Mouse (Mus musculus): ENCODE data around the gene Uroc1.

Gene Uroc1

DNA sequence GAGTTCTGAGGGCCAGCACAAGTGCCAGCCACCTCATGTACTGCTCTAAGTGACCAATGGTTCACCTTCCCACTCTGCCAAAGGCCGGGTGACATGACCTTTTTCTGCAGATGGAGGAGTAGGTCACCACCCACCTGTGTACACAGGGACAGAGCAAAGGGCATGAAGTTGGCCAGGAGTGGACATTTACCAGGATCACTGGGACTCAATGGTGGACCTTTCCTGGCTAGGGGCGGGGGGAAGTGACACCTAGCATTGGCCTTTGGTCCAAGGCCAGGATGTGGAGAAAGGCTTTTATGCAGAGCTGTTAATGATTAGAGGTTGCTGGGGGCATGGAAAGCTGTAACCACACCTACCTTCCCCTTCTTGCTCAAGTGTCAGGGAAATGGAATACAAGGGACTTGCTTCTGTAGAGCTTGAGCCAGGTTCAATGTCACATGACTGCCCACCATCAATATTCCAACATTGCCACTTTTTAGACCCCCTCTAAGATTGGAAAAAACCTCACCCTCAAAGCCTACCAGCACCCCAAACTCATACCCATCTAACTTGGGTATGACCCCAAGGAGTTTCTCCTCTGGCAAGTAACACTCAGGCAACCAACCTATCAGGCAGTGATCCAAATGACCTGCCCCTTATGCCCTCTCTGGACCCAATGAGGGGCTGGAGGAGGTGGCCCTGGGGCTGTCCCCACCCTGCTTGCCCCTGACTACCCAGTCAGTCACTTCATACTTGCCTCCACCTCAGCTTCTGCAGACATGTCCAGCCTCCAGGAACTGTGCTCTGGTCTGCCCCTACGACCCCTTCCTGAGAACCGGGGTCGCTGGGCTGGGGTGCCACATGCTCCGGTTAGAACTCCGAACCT, at the start of gene Uroc1:
Uroc1 (plus strand) TSS at position 724 of the 865 bp plus-strand sequence.
- no peak for DNase-seq (ENCODE audit: inconsistent age in 2 of 2, low spot score in 1 of 2)

DNA sequence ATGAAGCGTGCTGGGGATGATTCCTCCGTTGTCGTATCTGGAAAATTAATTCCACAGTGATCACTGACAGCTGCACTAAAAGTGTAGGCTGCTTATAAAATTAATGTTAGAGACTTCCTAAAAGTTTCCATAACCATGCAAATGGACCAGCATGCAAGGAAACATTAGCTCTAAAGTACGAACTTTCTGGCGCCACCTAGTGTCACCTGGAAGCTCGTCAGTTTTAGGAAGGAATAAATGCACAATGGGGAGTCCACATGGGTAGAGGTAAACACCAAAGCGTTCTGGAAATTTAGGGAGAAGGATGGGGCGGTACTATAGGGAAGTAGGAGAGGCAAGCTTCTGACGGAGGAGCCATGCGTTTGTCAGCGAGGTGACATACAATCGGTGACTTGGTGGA, 44.8 kb upstream of the Uroc1 start:
- peak in 1 of 2 experiments; percentile 66 for DNase-seq (ENCODE audit: inconsistent age in 2 of 2, low spot score in 1 of 2)

DNA sequence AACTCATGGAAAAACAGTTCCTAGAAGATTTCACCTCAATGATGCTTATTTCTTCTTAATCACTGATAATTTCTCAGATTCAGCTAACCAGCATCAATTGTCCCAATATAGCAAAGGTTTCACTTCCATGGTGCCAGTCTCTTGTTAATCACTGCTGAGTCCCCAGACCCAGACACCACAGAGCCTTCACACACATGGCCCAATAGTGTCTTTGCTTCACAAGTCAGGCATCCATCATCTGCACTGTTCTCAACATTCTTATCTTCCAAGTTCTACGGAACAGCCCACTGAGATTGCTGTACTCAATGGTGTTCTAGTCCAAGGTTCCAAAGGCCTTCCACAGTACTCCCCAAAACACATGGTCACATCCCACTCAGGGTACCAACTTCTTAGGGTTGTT, 32.2 kb upstream of the Uroc1 start, which contains the start of gene BC048671:
BC048671 (plus strand) TSS at position 301 of the 400 bp plus-strand sequence.
- DNase-seq (ENCODE audit: inconsistent age in 2 of 2, low spot score in 1 of 2) = no peak

DNA sequence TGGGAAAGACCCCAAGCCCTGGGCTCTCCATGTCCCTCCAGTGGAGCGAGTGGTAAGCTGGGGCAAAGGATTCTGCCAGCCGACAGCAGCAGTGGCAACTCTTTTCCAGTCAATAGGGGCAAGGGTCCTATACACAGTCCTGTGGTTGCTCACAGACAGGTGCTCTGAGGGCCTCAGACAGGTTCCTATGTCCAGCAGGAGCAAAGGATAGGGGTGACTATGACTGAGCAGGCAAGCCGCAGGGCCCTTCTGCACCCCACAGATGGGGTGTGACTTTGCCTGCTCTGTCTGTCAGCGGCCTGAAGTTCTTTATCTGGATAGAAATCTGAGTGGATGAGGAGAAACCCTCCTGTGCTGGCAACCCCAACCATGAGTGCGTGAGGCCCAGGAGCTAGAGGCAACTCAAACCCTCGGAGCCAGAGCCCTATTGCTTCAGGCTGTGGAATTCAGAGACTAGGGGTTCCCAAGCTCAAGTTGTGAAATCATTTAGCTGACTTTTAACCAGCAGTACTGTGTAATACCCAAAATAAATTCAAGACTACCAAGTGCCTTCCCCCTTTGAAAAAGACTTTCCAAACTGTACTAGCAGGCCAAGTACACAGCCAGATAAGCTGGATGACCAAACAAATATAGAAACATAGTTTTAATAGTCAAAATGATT, 26.6 kb upstream of the Uroc1 start:
- no peak for DNase-seq (ENCODE audit: inconsistent age in 2 of 2, low spot score in 1 of 2)

DNA sequence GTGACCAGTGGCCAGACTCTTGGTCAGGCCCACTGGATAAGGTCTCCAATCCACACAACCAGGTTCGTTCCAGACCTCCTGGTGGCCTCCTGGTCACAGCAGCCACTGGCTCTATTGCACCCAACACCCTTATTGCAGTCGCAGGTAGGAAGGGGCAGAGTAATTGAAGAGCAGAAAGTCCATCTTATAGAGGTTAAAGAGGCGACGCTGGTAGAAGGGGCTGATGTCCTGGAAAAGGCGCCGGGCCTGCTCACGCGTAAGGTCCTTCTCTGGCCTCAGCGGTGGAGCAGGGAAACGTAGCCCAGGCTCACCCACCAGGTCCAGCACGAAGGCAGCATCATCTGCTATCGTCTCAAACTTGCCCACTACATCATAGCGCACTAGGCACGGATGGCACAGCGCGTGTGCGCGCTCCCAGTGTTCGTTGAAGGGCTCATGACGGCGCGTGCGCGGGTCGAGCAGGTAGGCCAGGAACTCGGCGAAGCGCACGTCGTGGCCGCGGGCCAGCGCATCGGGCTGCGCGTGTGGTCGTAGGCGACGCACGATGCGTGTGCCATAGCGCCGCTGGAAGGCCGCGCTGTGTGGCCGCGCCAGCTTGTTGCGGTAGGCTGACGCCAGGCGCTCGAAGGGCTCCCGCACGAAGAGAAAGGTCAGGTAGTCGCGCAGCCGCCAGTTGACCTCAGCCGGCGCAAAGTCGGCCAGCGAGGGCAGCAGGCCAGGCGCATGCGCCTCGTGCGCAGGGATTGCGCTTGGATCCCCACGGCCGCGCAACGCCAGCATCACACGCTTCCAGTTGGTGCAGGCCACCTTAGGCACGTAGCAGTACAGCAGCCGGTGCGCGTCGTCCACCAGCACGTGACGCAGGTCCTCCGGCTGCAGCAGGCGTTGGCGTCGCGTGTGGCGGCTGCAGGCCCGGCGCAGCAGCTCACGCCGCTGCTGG, 24.0 kb upstream of the Uroc1 start:
- DNase-seq (ENCODE audit: inconsistent age in 2 of 2, low spot score in 1 of 2) = no peak

DNA sequence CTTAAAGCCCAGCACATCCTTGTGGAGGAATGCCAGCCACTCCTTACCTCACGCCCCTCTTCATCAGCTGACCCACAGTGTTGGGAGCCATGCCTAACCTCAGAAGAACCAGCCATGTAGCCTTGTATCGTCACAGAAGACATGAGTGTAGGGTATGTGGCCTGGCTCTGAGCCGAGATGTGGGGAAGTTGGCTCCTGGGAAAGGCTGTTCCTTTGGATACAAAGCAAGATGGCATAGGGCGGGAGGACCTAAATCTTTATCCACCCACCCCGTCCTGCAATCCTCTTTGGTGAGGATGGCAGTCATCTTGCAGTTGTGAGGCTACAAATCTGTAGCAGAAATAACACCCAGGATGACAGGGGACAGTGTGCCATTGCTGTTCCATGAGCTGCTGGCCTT, 17.1 kb upstream of the Uroc1 start:
- no peak for DNase-seq (ENCODE audit: inconsistent age in 2 of 2, low spot score in 1 of 2)

DNA sequence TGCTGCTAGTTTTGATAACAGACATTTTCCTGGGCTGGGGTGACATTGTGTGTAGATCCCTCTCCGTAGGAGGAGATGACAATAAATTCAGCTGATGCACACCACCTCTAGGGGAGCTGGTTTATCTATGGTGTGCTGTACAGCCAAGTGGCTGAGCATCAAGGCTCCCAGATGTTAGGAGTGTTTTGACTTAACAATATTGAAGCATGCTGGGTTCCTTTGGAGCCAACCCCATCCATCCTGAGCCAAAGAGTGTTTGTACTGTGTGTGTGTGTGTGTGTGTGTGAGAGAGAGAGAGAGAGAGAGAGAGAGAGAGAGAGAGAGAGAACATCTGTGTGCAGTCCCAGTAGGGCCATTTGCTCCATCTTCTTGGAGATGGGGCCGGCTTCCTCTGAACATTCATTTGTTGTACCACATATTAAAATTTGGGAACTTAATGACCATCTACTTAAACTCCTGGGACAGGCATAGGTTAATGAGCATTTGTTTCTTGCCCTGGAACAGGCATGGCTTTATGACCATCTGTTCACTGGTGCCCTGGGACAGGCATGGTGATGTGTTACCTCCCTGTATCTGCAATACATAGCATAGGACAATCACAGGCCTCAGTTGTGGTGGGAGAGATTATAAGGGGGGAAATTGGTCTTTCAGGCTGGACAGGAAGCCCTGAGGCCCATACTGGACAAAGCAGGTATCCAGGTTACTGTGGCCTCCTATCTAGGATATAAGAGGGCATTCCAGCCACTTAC, 15.4 kb upstream of the Uroc1 start:
- DNase-seq (ENCODE audit: inconsistent age in 2 of 2, low spot score in 1 of 2) = no peak

DNA sequence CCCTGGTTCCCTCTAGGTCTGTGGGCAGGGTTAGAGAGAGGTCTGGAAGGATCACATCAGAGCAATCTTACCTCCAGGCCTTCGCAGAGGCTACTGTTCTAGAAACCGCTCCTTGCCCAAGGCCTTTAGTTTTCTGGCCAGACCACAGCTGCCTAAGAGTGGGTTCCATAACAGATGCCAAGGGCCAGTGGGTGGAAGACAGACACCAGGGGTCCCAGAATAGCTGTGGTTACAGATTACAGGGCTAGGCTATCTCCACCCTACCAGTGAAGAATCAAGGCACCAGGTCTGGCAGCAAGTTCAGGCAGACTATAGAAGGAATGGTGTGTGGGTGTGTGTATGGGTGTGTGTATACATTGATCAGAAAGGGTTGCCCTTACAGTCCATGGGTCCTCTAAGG, 14.1 kb upstream of the Uroc1 start:
- no peak for DNase-seq (ENCODE audit: inconsistent age in 2 of 2, low spot score in 1 of 2)

DNA sequence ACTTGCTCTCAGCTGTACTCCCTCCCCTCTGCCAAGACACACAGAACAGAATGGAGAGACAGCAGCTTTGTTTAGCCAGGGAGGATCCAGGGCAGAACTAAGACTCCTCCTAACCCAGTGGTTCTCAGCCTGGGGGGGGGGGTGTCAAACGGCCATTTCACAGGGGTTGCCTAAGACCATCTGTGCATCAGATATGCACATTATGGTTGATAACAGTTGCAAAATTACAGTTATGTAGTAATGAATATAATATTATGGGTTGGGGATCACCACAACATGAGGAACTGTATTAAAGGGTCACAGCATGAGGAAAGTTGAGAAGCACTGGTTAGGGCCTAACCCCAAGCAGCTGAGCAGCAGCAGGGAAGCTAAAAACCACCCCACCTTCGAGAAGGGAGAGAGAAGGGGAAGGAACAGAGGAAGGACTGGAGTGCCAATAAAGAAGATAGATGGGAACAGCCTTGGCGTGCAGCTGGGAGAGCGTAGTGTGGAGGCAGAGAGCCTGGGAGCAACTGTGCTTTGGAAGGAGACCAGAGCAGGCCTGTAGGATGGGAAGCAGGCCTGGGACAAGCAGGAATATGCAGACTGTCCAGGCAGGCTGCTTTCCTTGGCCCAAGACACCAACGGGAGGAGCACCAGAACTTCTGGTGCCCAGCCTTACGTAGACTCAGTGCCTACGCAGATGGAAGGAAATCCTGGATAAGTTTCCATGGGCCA, 13.5 kb upstream of the Uroc1 start:
- no peak for DNase-seq (ENCODE audit: inconsistent age in 2 of 2, low spot score in 1 of 2)

DNA sequence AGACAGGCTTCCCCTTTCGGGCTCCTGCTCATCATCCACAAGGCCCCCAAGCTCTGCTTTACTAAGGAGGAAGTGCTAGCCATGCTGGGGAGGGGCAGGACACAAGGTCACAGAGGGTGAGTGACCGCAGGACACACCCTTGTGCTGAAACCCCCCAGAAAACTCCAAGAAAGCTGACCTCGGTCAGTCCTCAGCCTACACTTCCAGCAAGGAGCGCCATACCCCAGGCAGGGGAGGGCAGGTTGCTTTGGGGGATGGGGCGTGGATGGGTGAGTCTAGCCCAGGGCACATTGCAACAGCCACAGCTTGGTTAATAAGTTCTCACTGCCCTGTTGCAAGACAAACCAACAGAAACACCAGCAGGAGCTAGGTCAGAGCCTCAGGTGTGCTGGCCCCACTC, 12.7 kb upstream of the Uroc1 start:
- no peak for DNase-seq (ENCODE audit: inconsistent age in 2 of 2, low spot score in 1 of 2)

DNA sequence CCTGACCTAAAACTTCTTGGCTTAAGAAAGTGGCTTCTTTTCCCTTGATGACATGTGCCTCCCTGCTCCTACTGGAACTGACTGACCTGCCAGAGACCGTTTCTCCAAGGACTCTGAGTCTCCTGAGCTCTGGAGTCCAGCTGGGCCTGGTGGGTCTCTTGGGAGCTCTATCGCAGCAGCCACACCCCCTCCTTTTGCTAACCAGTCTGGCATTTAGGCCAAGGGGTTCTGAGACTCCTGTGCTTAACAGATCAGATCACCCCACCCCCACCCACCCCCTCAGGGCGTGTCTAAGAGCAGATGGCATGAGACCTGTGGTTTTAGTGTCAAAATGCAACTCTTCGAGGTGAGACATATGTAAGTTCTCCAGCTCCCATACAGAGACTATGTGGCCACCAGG, 11.3 kb upstream of the Uroc1 start:
- DNase-seq (ENCODE audit: inconsistent age in 2 of 2, low spot score in 1 of 2) = no peak

DNA sequence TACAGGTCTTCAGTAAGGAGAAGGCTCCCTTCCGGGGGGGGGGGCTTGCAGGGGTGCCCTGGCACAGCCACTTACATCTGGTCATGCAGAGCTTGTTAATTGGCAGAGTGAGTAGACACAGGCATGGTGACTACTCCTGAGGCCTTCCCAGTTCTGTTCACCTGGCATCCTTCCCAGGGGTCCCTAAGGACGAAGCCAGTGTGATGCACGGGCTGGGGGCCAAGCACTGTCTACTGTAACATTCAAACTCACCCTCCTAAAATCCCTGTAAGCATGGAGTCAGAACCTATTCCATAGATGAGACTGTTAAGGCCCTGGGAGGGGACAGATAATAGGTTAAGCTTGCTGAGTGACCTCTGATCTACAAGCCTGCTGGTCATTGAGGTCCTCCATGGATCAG, 9.1 kb upstream of the Uroc1 start:
- no peak for DNase-seq (ENCODE audit: inconsistent age in 2 of 2, low spot score in 1 of 2)

DNA sequence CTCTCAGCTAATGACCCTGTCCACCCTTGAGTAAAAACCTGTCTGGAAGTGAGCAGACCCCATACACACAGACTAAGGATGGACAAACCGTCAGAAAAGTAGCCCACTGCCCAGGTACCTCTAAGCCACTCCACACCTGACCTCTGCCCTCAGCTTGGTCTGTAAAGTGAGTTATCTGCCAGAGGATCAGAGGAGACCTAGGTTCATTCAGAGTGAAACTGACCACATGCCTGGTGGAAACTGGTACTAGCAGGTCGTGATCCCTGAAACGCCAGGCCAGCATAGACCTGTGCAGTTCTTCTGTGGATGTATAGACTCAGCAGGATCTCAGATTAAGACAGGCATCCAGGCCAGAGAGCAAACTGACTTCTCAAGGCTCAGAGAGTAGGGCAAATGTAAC, 8.6 kb upstream of the Uroc1 start:
- no peak for DNase-seq (ENCODE audit: inconsistent age in 2 of 2, low spot score in 1 of 2)

DNA sequence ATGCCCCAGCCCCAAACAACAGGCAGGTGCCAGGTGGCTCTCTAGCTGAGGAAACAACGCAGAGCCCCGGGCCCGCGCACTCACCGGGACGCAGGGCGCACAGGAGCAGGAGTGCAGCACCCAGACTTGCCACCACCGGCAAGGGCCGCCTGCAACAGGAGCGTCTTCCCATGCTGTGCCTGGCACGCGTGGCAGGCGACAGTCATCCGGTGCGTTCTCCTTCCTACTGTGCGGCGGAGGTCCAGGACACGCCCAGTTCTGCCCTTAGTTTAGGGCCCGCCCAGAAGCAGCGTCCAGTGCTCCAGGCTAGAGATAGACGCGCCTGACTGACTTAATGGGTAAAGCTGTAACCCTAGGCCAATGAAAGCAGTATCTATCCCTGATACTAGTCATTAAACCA, 8.1 kb upstream of the Uroc1 start, which contains the start of gene Chst13:
Chst13 (minus strand) TSS at position 195 of the 400 bp plus-strand sequence.
- DNase-seq (ENCODE audit: inconsistent age in 2 of 2, low spot score in 1 of 2) = peak; percentile 41 to 68

DNA sequence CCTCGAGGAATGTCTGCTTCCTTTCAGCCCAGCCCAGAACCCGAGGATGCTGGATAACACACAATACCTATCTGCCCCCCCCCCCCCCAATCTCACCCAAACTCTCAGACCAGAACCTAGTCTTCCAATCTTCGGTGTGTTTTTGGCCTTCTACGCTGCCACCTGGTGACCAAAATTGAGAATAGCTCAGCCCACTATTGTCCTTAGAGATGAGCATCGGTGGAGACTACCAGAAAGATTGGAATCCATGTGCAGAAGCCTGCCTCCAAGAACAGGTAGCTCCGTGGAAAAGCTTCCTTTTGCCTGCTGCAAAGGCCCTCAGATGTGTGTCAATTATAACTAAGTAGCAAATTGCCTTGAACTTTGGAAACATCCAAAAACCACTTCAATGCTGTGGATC, 5.4 kb upstream of the Uroc1 start:
- peak in 1 of 2 experiments; percentile 60 for DNase-seq (ENCODE audit: inconsistent age in 2 of 2, low spot score in 1 of 2)

DNA sequence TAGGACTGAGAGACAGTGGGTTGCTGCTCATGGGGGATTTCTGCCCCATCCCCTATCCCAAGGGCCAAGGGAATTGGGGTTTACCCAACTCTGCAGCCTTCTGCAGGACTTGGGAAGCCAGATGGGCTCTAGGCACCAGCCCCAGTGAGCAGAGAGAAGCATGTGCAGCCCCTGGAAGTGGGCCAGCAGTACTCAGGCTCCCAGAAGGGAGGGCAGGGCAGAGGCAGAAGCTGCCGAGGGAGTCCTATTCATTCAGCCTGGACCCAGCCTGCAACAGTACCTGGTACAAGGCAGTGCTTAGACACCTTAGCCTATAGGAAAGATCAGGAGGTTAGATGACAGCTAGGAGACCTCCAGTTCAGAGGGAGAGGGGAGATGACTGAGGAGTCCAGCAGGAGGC, 3.1 kb upstream of the Uroc1 start:
- DNase-seq (ENCODE audit: inconsistent age in 2 of 2, low spot score in 1 of 2) = peak in 1 of 2 experiments; percentile 35

DNA sequence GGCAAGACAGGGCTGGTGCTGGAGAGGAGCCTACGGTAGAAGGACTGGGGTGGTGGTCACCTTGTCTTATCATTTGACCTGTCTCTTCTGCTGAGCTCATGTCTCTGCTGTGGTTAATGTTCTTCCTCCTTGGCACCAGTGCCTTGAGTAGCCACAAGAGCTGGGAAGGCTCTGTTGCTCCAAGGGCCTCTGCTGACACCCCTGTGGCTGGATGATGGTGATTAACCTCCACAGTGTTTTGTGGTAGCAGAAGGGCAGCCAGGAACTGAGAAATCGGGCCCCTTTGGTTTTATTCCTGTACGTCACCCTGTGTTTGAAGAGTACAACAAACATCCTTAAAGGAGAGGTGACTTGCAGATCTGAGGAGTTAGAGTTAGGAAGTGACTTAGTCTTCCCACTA, 1.2 kb downstream of the Uroc1 start:
- no peak for DNase-seq (ENCODE audit: inconsistent age in 2 of 2, low spot score in 1 of 2)

DNA sequence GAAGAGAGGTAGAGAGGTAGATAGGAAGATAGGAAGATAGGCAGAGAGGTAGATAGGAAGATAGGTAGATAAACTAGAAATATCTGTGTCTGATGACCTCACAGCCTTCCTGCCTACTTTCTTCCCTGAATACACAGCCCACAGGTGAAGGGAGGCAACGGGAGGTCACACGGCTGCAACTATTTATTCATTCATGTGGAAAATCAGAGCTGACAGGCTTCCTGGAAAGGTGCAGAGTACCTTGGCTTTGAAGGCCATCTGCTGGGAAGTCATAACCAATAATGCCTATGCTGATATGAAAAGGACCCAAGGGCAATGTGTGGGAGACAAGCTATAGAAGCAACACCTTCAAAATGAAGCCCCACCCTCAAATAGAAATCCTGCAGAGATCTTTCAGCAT, 9.3 kb downstream of the Uroc1 start:
- no peak for DNase-seq (ENCODE audit: inconsistent age in 2 of 2, low spot score in 1 of 2)

DNA sequence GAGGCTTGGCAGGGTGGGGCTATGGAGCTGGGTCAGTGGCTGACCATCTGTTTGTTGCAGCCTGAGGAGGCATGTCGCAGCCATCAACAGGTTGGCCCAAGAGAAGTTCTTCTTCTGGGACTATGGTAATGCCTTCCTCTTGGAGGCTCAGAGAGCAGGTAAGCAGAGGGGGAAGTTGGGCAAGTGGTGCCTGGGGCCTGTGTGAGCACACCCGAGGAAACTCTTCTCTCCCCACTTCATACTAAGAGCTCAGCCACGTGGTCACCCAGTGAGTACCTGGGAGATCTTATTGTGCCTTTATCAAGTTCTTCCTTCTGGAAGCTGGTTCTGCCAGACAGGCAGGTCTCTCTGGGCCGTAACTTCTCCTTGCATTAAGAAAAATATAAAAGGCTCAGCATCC, 14.1 kb downstream of the Uroc1 start:
- no peak for DNase-seq (ENCODE audit: inconsistent age in 2 of 2, low spot score in 1 of 2)

DNA sequence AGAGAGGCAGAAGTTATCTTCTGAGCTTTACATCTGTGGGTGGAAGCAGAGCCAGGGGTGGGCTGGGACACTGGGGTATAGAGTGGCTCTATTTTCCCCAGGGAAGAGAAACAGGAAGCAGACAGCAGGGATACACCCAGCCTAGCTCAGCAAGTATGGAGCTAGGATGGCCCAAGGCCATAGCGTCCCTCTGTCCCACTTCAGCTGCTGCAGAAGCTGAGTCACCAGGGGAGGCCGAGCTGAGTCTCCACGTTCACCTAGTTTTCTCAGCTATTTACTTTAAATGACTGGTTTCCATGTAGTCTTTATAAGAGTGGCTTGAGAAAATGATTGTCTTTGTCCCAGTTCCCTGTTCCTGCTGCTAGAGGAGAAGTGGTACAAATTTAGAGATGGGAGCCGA, 15.4 kb downstream of the Uroc1 start:
- DNase-seq (ENCODE audit: inconsistent age in 2 of 2, low spot score in 1 of 2) = peak; percentile 68 to 72
